Mouse (Mus musculus) hindbrain, embryonic 13.5 days (tissue): ENCODE data around the gene Mlip. TPM values are rescaled to one million over a fixed set of nuclear protein-coding genes. Genes with fewer than 3 reads are reported as not detected.

Experiments used
- ATAC-seq: fragments of 200-750 bp; cut with Nextera tagmentation; 2 replicates; pipeline ENCODE4 v1.8.0; 2017; ENCODE audit warnings: moderate TSS enrichment; ENCODE audit not compliant: low FRiP score
- H3K27ac ChIP-seq: fragments of 300-500 bp; sonication (generic); 2 replicates; pipeline ENCODE4 v1.5.1; 2015; ENCODE audit warnings: inconsistent platforms, mild to moderate bottlenecking, moderate library complexity
- H3K27me3 ChIP-seq: fragments of 300-500 bp; sonication (generic); 2 replicates; pipeline ENCODE4 v1.6.1; 2015; ENCODE audit warnings: mild to moderate bottlenecking, inconsistent platforms
- H3K36me3 ChIP-seq: fragments of 300-500 bp; sonication (generic); 2 replicates; pipeline ENCODE4 v1.6.1; 2015; ENCODE audit warnings: mild to moderate bottlenecking, inconsistent platforms
- H3K4me1 ChIP-seq: fragments of 300-500 bp; sonication (generic); replicated peaks from 2 replicates; pipeline ENCODE4 v1.6.1; 2015; ENCODE audit warnings: inconsistent platforms
- H3K4me2 ChIP-seq: fragments of 300-500 bp; sonication (generic); 2 replicates; pipeline ENCODE4 v1.6.1; 2015; ENCODE audit warnings: inconsistent platforms, mild to moderate bottlenecking, moderate library complexity
- H3K4me3 ChIP-seq: fragments of 300-500 bp; sonication (generic); 2 replicates; pipeline ENCODE4 v1.5.1; 2015; ENCODE audit warnings: mild to moderate bottlenecking, inconsistent platforms
- H3K9ac ChIP-seq: fragments of 300-500 bp; sonication (generic); 2 replicates; pipeline ENCODE4 v1.6.1; 2015; ENCODE audit warnings: mild to moderate bottlenecking, inconsistent platforms
- H3K9me3 ChIP-seq: fragments of 300-500 bp; sonication (generic); 2 replicates; pipeline ENCODE4 v1.6.1; 2016; ENCODE audit warnings: inconsistent platforms
- WGBS: fragments of 180-500 bp; shearing (Covaris S2); methylation state at CpG from one replicate; pipeline ENCODE4 v1.1.7; 2015; 5-methylcytosine and 5-hydroxymethylcytosine counted together
- polyA plus RNA-seq: library from polyadenylated mRNA; unstranded; fragments of >200 nt; fragmentation: Nextera tagmentation; extraction: Ambion mirVana; gene quantifications from 2 replicates; pipeline ENCODE4 v1.2.1, GENCODE M21; 2015

Gene Mlip
- 0.99 and 1.2 TPM in 2 replicates for polyA plus RNA-seq

GRCm38 (mm10) chr9:77352432-77353175 lies at the start of gene Mlip:
Gene Mlip (minus strand): TSS chr9:77352969.
- H3K4me1 ChIP-seq, result no peaks in the 10 kb centered on the region
- H3K4me2 ChIP-seq, result no peak within 1 kb of the TSS
- no peak within 1 kb of the TSS for H3K9ac ChIP-seq
- no peaks in the 10 kb centered on the region for H3K36me3 ChIP-seq
- H3K27me3 ChIP-seq, result no peaks in the 10 kb centered on the region
- no peaks in the 10 kb centered on the region for H3K9me3 ChIP-seq
- WGBS, result 83% methylated on average over 14 of the region's 14 CpGs
- no peak for ATAC-seq
- H3K4me3 ChIP-seq, result no peak within 1 kb of the TSS
- H3K27ac ChIP-seq, result no peak within 1 kb of the TSS

- Histone ChIP-seq H3K27me3 (no peaks in the 10 kb centered on the region), H3K9ac (no peak overlapping the region), H3K4me1 (no peaks in the 10 kb centered on the region), H3K27ac (no peak overlapping the region), H3K9me3 (no peaks in the 10 kb centered on the region), H3K4me3 (no peak overlapping the region), H3K4me2 (no peak overlapping the region), H3K36me3 (no peaks in the 10 kb centered on the region)
- WGBS, result 94% methylated on average over 5 of the region's 5 CpGs
- ATAC-seq, result no peak
Measured at GRCm38 (mm10) chr9:77399801-77400200, 47.0 kb upstream of the Mlip start.

- Histone ChIP-seq H3K36me3 (no peaks in the 10 kb centered on the region), H3K4me3 (no peak overlapping the region), H3K9me3 (no peaks in the 10 kb centered on the region), H3K4me2 (no peak overlapping the region), H3K4me1 (no peaks in the 10 kb centered on the region), H3K27me3 (no peaks in the 10 kb centered on the region), H3K9ac (no peak overlapping the region), H3K27ac (no peak overlapping the region)
- no peak for ATAC-seq
- WGBS, result 73% methylated on average over 13 of the region's 13 CpGs
Measured at GRCm38 (mm10) chr9:77398856-77399631, 46.3 kb upstream of the Mlip start.

- H3K4me1 ChIP-seq, result no peaks in the 10 kb centered on the region
- no peak overlapping the region for H3K9ac ChIP-seq
- no peaks in the 10 kb centered on the region for H3K36me3 ChIP-seq
- ATAC-seq, result no peak
- no peak overlapping the region for H3K27ac ChIP-seq
- WGBS, result 73% methylated on average over 4 of the region's 4 CpGs
- no peak overlapping the region for H3K4me3 ChIP-seq
- no peaks in the 10 kb centered on the region for H3K27me3 ChIP-seq
- H3K9me3 ChIP-seq, result no peaks in the 10 kb centered on the region
- no peak overlapping the region for H3K4me2 ChIP-seq
Measured at GRCm38 (mm10) chr9:77397027-77397426, 44.3 kb upstream of the Mlip start.

- no peak for ATAC-seq
Measured at GRCm38 (mm10) chr9:77391248-77391647, 38.5 kb upstream of the Mlip start.

GRCm38 (mm10) chr9:77388956-77389355 lies 36.2 kb upstream of the Mlip start:
- no peaks in the 10 kb centered on the region for H3K36me3 ChIP-seq
- H3K4me2 ChIP-seq, result no peak overlapping the region
- H3K4me1 ChIP-seq, result no peaks in the 10 kb centered on the region
- no peaks in the 10 kb centered on the region for H3K27me3 ChIP-seq
- no peaks in the 10 kb centered on the region for H3K9me3 ChIP-seq
- WGBS, result 95% methylated on average over 8 of the region's 8 CpGs
- H3K4me3 ChIP-seq, result no peak overlapping the region
- H3K27ac ChIP-seq, result no peak overlapping the region
- H3K9ac ChIP-seq, result no peak overlapping the region
- no peak for ATAC-seq

More at GRCm38 (mm10) chr9:77391248-77391647, 38.5 kb upstream of the Mlip start:
- no peak overlapping the region for H3K4me3 ChIP-seq
- H3K27ac ChIP-seq, result no peak overlapping the region
- H3K9ac ChIP-seq, result no peak overlapping the region
- H3K27me3 ChIP-seq, result no peaks in the 10 kb centered on the region
- H3K9me3 ChIP-seq, result no peaks in the 10 kb centered on the region
- H3K4me1 ChIP-seq, result no peaks in the 10 kb centered on the region
- no peak overlapping the region for H3K4me2 ChIP-seq
- no peaks in the 10 kb centered on the region for H3K36me3 ChIP-seq
- WGBS, result 92% methylated on average over 10 of the region's 10 CpGs

GRCm38 (mm10) chr9:77386751-77387150 lies 34.0 kb upstream of the Mlip start:
- H3K9me3 ChIP-seq, result no peaks in the 10 kb centered on the region
- no peaks in the 10 kb centered on the region for H3K27me3 ChIP-seq
- no peak overlapping the region for H3K27ac ChIP-seq
- no peak for ATAC-seq
- no peak overlapping the region for H3K9ac ChIP-seq
- H3K4me2 ChIP-seq, result no peak overlapping the region
- WGBS, result 70% methylated on average over 1 of the region's 1 CpGs
- no peaks in the 10 kb centered on the region for H3K36me3 ChIP-seq
- H3K4me1 ChIP-seq, result no peaks in the 10 kb centered on the region
- H3K4me3 ChIP-seq, result no peak overlapping the region

- H3K27me3 ChIP-seq, result no peaks in the 10 kb centered on the region
- WGBS, result 83% methylated on average over 12 of the region's 12 CpGs
- no peaks in the 10 kb centered on the region for H3K9me3 ChIP-seq
- H3K36me3 ChIP-seq, result no peaks in the 10 kb centered on the region
- H3K27ac ChIP-seq, result no peak overlapping the region
- H3K9ac ChIP-seq, result no peak overlapping the region
- no peak overlapping the region for H3K4me3 ChIP-seq
- no peak overlapping the region for H3K4me2 ChIP-seq
- no peaks in the 10 kb centered on the region for H3K4me1 ChIP-seq
- ATAC-seq, result no peak
Measured at GRCm38 (mm10) chr9:77385611-77386010, 32.8 kb upstream of the Mlip start.

- H3K36me3 ChIP-seq, result no peaks in the 10 kb centered on the region
- H3K4me1 ChIP-seq, result no peaks in the 10 kb centered on the region
- no peak for ATAC-seq
- 88% methylated on average over 9 of the region's 9 CpGs for WGBS
- H3K9ac ChIP-seq, result no peak overlapping the region
- no peak overlapping the region for H3K4me2 ChIP-seq
- no peaks in the 10 kb centered on the region for H3K9me3 ChIP-seq
- H3K27ac ChIP-seq, result no peak overlapping the region
- no peaks in the 10 kb centered on the region for H3K27me3 ChIP-seq
- no peak overlapping the region for H3K4me3 ChIP-seq
Measured at GRCm38 (mm10) chr9:77384651-77385050, 31.9 kb upstream of the Mlip start.

- ATAC-seq, result no peak
- H3K9ac ChIP-seq, result no peak overlapping the region
- H3K27me3 ChIP-seq, result no peaks in the 10 kb centered on the region
- H3K36me3 ChIP-seq, result no peaks in the 10 kb centered on the region
- no peaks in the 10 kb centered on the region for H3K9me3 ChIP-seq
- no peak overlapping the region for H3K4me2 ChIP-seq
- H3K4me3 ChIP-seq, result no peak overlapping the region
- H3K27ac ChIP-seq, result no peak overlapping the region
- no peaks in the 10 kb centered on the region for H3K4me1 ChIP-seq
- WGBS, result 82% methylated on average over 4 of the region's 4 CpGs
Measured at GRCm38 (mm10) chr9:77383951-77384350, 31.2 kb upstream of the Mlip start.

- whole genome bisulfite sequencing, result 51% methylated on average over 3 of the region's 3 CpGs
- H3K9me3 ChIP-seq, result no peaks in the 10 kb centered on the region
- no peak for ATAC-seq
- no peaks in the 10 kb centered on the region for H3K36me3 ChIP-seq
- H3K9ac ChIP-seq, result no peak overlapping the region
- no peak overlapping the region for H3K4me2 ChIP-seq
- no peak overlapping the region for H3K4me3 ChIP-seq
- H3K4me1 ChIP-seq, result no peaks in the 10 kb centered on the region
- H3K27ac ChIP-seq, result no peak overlapping the region
- no peaks in the 10 kb centered on the region for H3K27me3 ChIP-seq
Measured at GRCm38 (mm10) chr9:77382514-77382913, 29.7 kb upstream of the Mlip start.

- Histone ChIP-seq H3K27ac (no peak overlapping the region), H3K27me3 (no peaks in the 10 kb centered on the region), H3K4me1 (no peaks in the 10 kb centered on the region), H3K4me3 (no peak overlapping the region), H3K4me2 (no peak overlapping the region), H3K36me3 (no peaks in the 10 kb centered on the region), H3K9ac (no peak overlapping the region), H3K9me3 (no peaks in the 10 kb centered on the region)
- ATAC-seq, result no peak
- WGBS, result 25% methylated on average over 5 of the region's 5 CpGs
Measured at GRCm38 (mm10) chr9:77381565-77381964, 28.8 kb upstream of the Mlip start.

- Histone ChIP-seq H3K9ac (no peak overlapping the region), H3K4me3 (no peak overlapping the region), H3K36me3 (no peaks in the 10 kb centered on the region), H3K4me1 (no peaks in the 10 kb centered on the region), H3K27ac (no peak overlapping the region), H3K27me3 (no peaks in the 10 kb centered on the region), H3K9me3 (no peaks in the 10 kb centered on the region), H3K4me2 (no peak overlapping the region)
- ATAC-seq, result no peak
- WGBS, result 44% methylated on average over 5 of the region's 5 CpGs
Measured at GRCm38 (mm10) chr9:77379625-77380024, 26.9 kb upstream of the Mlip start.
